Mouse (Mus musculus) heart, embryonic 13.5 days (tissue): ENCODE results near the gene Ranbp9. TPM values are rescaled to one million over a fixed set of nuclear protein-coding genes. Genes with fewer than 3 reads are reported as not detected.
A peak's percentile ranks its signal among the peaks of the same experiment; 100 is the strongest.

Experiments used
- ATAC-seq: fragments of 200-750 bp; cut with Nextera tagmentation; 2 replicates; pipeline ENCODE4 v1.8.0; 2017; ENCODE audit warnings: moderate TSS enrichment; ENCODE audit not compliant: insufficient number of reproducible peaks, low FRiP score, low TSS enrichment; ENCODE audit errors: extremely low read depth
- H3K27ac ChIP-seq: fragments of 300-500 bp; sonication (generic); replicated peaks from 2 replicates; pipeline ENCODE4 v1.5.1; 2015; ENCODE audit warnings: moderate library complexity, mild to moderate bottlenecking, inconsistent platforms
- H3K27me3 ChIP-seq: fragments of 300-500 bp; sonication (generic); replicated peaks from 2 replicates; pipeline ENCODE4 v1.6.1; 2015; ENCODE audit warnings: mild to moderate bottlenecking, inconsistent platforms
- H3K36me3 ChIP-seq: fragments of 300-500 bp; sonication (generic); 2 replicates; pipeline ENCODE4 v1.6.1; 2015; ENCODE audit warnings: mild to moderate bottlenecking, inconsistent platforms
- H3K4me1 ChIP-seq: fragments of 300-500 bp; sonication (generic); 2 replicates; pipeline ENCODE4 v1.6.1; 2015; ENCODE audit warnings: inconsistent platforms
- H3K4me2 ChIP-seq: fragments of 300-500 bp; sonication (generic); 2 replicates; pipeline ENCODE4 v1.6.1; 2015; ENCODE audit warnings: inconsistent platforms, mild to moderate bottlenecking, moderate library complexity
- H3K4me3 ChIP-seq: fragments of 300-500 bp; sonication (generic); 2 replicates; pipeline ENCODE4 v1.5.1; 2015; ENCODE audit warnings: moderate library complexity, mild to moderate bottlenecking, inconsistent platforms
- H3K9ac ChIP-seq: fragments of 300-500 bp; sonication (generic); 2 replicates; pipeline ENCODE4 v1.6.1; 2015; ENCODE audit warnings: inconsistent platforms, mild to moderate bottlenecking, moderate library complexity
- H3K9me3 ChIP-seq: fragments of 300-500 bp; sonication (generic); 2 replicates; pipeline ENCODE4 v1.6.1; 2016; ENCODE audit warnings: inconsistent platforms
- WGBS: fragments of 180-500 bp; shearing (Covaris S2); methylation state at CpG from one replicate; pipeline ENCODE4 v1.1.7; 2015; ENCODE audit warnings: mixed read lengths; 5-methylcytosine and 5-hydroxymethylcytosine counted together
- polyA plus RNA-seq: library from polyadenylated mRNA; unstranded; fragments of >200 nt; fragmentation: Nextera tagmentation; extraction: Ambion mirVana; gene quantifications from 2 replicates; pipeline ENCODE4 v1.2.1, GENCODE M21; 2015

The Ranbp9 gene
- polyA plus RNA-seq, 1 experiment from 2014 or later = 4.9 TPM

DNA sequence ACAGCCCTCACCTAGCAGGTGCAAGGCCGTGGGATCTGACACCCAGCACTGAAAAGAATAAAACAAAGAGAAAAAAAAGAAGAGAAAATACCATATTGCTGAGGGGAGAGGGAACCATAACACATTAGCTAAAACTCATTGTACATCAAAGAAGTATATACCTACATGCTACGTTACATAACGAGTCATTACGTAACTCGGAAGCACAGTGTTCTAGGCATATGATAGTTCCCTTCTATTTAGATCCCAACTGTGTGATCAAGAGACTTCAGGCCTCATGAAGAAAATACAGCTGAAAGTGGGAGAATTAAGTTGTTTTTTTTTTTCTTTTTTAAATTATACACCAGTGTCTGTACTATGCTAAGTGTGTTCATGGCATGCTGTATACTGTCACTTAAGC is 35.0 kb upstream of the Ranbp9 start:
- H3K4me1 ChIP-seq = 0 out of 2 replicates have a peak, but pooled peaks cover 6% of the 10 kb centered on the region
- H3K4me3 ChIP-seq = no peak overlapping the region
- no peaks in the 10 kb centered on the region for H3K27me3 ChIP-seq
- no peak for ATAC-seq
- H3K9me3 ChIP-seq = peaks cover 3% of the 10 kb centered on the region; the same call in 1 of the 2 replicates
- 91% methylated on average over 5 of the region's 5 CpGs for WGBS
- H3K36me3 ChIP-seq = no peaks in the 10 kb centered on the region
- no peak overlapping the region for H3K27ac ChIP-seq
- no peak overlapping the region for H3K9ac ChIP-seq
- H3K4me2 ChIP-seq = no peak overlapping the region

DNA sequence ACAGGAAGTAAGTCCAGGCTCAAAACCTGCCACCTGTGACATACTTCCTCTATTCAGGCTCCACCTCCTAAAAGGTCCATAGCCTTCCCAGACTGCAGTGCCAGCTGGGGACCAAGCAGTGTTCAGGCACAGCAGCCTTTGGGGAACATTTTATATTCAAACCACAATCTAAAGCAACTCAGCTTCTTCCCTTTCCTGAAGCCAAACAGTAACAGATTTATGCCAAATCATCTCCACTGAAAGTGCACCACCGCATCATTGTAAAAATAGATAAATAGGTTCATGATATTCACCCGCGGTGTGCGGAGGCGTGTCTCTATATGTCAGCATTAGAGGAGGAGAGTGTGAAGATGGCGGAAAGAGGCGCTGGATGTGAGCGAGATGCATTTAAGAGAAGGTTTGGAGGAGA is 33.9 kb upstream of the Ranbp9 start:
- no peak overlapping the region for H3K27ac ChIP-seq
- H3K4me1 ChIP-seq = 0 out of 2 replicates have a peak, but pooled peaks cover 6% of the 10 kb centered on the region
- H3K9me3 ChIP-seq = peaks cover 3% of the 10 kb centered on the region; the same call in 1 of the 2 replicates
- H3K36me3 ChIP-seq = no peaks in the 10 kb centered on the region
- no peak for ATAC-seq
- no peak overlapping the region for H3K4me3 ChIP-seq
- no peak overlapping the region for H3K9ac ChIP-seq
- no peak overlapping the region for H3K4me2 ChIP-seq
- 63% methylated on average over 8 of the region's 8 CpGs for WGBS
- no peaks in the 10 kb centered on the region for H3K27me3 ChIP-seq

DNA sequence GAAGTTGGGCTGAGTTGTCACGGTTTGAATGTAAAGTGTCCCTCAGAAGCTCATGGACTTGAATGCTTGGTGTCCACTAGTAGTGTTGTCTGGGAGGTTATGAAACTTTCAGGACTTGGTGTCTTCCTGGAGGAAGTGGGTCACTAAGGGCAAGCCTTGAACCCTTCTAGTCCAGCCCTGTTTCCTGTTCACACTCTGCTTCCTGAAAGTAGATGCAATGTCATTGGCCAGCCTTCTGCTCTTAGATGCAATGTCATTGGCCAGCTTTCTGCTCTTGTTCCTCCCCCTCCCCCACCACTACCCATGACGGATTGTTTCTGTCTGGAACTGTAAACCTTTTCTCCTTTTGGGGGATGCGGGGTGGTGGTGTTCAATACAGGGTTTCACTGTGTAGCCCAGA is 31.7 kb upstream of the Ranbp9 start:
- Histone ChIP-seq H3K9ac (no peak overlapping the region), H3K9me3 (peaks cover 3% of the 10 kb centered on the region; the same call in 1 of the 2 replicates), H3K27me3 (no peaks in the 10 kb centered on the region), H3K4me3 (no peak overlapping the region), H3K27ac (no peak overlapping the region), H3K4me2 (no peak overlapping the region), H3K36me3 (no peaks in the 10 kb centered on the region), H3K4me1 (0 out of 2 replicates have a peak, but pooled peaks cover 6% of the 10 kb centered on the region)
- WGBS = 85% methylated on average over 3 of the region's 3 CpGs
- no peak for ATAC-seq

DNA sequence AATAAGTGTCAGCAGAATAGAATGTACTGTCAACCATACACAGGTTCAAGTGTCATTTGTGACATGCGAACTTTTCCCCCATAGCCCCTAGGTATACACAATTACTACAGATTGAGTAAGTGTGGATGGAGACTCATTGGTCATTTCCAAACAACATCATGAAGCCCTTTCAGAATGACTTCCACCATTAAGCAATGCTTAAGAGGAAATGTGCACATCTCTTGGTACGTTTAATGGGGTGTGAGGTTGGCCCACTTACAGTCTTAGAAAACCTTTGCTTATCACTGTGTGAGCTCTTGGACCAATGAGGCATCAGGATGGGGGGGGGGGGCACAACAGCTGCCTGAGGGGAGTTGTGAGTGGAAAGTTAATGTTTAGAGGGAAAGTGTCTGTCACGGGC is 24.7 kb upstream of the Ranbp9 start:
- no peak overlapping the region for H3K4me3 ChIP-seq
- H3K9me3 ChIP-seq = no peaks in the 10 kb centered on the region
- H3K4me1 ChIP-seq = peaks cover 14% of the 10 kb centered on the region; the same call in 1 of the 2 replicates
- WGBS = 79% methylated on average over 3 of the region's 3 CpGs
- H3K4me2 ChIP-seq = no peak overlapping the region
- ATAC-seq = no peak
- no peak overlapping the region for H3K27ac ChIP-seq
- no peaks in the 10 kb centered on the region for H3K27me3 ChIP-seq
- H3K36me3 ChIP-seq = no peaks in the 10 kb centered on the region
- H3K9ac ChIP-seq = no peak overlapping the region

DNA sequence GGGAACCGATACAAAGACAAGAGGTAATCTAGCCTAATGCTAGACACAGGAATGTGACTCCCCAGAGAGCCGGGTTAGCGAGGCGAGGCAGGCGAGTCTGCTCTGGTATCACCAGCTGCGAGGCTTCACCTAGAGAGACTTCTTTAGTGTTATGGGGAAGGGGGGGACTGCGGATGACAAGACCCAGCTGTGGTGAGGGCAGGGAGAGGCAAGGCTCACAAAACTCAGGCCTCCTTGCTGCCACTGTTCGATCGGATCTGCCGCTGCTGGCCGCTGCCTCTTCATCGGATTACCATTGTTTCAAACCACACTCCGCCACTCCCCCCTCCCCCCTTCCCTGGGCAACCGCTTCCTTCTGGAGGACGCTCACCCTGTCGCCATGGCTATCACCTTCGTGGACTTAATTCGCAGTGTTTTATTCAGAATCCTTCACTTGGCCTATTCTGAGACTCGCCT is 22.3 kb upstream of the Ranbp9 start:
- H3K4me3 ChIP-seq = peak overlapping the region; percentile 50
- peak overlapping the region; percentile 77 for H3K4me2 ChIP-seq
- H3K9ac ChIP-seq = peak overlapping the region; percentile 77
- 2% methylated on average over 19 of the region's 19 CpGs for WGBS
- peaks cover 14% of the 10 kb centered on the region; the same call in 1 of the 2 replicates for H3K4me1 ChIP-seq
- no peaks in the 10 kb centered on the region for H3K36me3 ChIP-seq
- no peaks in the 10 kb centered on the region for H3K27me3 ChIP-seq
- no peak for ATAC-seq
- H3K9me3 ChIP-seq = no peaks in the 10 kb centered on the region
- H3K27ac ChIP-seq = peak overlapping the region; percentile 53

DNA sequence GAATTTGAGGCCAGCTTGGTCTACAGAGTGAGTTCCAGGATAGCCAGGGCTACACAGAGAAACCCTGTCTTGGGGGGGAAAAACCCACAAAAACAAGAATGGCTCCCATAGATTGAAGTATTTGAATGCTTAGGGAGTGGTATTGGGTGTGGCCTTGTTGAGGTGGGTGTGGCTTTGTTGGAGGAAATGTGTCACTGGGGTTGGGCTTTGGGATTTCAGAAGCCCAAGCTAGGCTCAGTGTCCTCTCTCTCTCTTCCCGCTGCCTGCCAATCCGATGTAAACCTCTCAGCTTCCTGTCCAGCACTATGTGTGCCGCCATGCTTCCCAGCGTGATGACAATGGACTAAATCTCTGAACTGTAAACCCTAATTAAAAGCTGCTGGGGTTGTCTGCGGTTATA is 20.5 kb upstream of the Ranbp9 start:
- no peak for ATAC-seq

GRCm38 (mm10) chr13:43500483-43500850 is 19.4 kb upstream of the Ranbp9 start:
- no peak for ATAC-seq
- Histone ChIP-seq H3K36me3 (no peaks in the 10 kb centered on the region), H3K9me3 (peaks cover 5% of the 10 kb centered on the region; the same call in 1 of the 2 replicates), H3K9ac (no peak overlapping the region), H3K4me2 (no peak overlapping the region), H3K4me3 (no peak overlapping the region), H3K27me3 (no peaks in the 10 kb centered on the region), H3K27ac (no peak overlapping the region), H3K4me1 (peaks cover 14% of the 10 kb centered on the region; the same call in 1 of the 2 replicates)
- 85% methylated on average over 4 of the region's 4 CpGs for WGBS

More for the DNA sequence above, 20.5 kb upstream of the Ranbp9 start:
- WGBS = 82% methylated on average over 5 of the region's 5 CpGs
- Histone ChIP-seq H3K9me3 (peaks cover 5% of the 10 kb centered on the region; the same call in 1 of the 2 replicates), H3K27ac (no peak overlapping the region), H3K36me3 (no peaks in the 10 kb centered on the region), H3K4me1 (peaks cover 14% of the 10 kb centered on the region; the same call in 1 of the 2 replicates), H3K4me2 (no peak overlapping the region), H3K27me3 (no peaks in the 10 kb centered on the region), H3K9ac (no peak overlapping the region), H3K4me3 (no peak overlapping the region)

DNA sequence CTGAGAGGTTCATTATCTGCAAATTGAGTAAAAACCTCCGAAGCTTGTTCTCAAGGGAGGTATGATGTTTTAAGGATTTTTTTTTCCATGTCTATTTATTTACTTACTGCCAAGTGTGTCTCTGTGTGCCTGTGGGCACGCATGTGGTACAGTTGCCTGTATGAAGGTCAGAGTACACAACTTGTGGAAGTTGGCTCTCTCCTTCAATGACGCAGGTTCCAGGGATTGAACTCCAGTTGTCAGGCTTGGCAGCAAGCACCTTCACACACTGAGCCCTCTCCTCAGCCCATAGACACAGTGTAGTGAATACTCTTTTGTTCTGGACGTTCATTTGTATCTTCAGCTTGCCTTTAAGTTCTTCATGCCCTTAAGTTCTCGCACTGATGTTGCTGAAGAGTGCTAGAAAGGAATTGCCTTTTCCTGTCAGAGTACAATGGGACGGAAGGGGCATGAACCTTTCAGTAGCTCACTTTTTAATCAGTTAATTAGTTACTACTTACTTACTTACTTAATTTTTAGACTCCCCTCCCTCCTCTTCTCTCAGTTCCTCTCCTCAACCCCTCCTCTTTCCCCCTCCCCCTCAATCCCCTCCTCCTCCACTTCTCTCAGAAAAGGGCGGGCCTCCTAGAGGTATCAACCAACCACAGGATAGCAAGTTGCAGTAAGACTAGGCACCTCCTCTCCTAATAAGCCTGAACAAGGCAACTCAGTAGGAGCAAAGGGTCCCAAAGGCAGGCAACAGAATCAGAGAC is 18.8 kb upstream of the Ranbp9 start:
- ATAC-seq = no peak
- Histone ChIP-seq H3K27me3 (no peaks in the 10 kb centered on the region), H3K4me2 (no peak overlapping the region), H3K27ac (no peak overlapping the region), H3K36me3 (no peaks in the 10 kb centered on the region), H3K4me1 (peaks cover 14% of the 10 kb centered on the region; the same call in 1 of the 2 replicates), H3K9ac (no peak overlapping the region), H3K4me3 (no peak overlapping the region), H3K9me3 (peaks cover 5% of the 10 kb centered on the region; the same call in 1 of the 2 replicates)
- WGBS = 65% methylated on average over 7 of the region's 7 CpGs

DNA sequence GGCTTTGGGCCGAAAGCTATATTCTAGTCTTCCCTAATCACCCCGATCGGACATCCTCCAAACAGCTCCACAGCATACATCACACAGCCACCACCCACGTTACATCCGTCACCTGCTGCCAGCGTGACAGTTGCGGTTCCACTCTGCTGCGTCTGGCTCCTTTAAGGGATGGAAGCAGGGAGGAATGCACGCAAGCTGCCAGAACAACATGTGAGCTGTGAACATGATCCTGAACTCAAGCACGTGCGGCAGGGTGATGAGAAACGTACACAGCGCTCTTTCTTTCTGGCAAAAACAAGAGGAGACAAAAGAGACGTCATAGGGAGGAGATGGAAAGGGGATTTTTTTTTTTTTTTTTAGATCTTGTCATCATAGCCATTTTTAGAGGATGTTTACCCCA is 17.8 kb upstream of the Ranbp9 start:
- 60% methylated on average over 14 of the region's 14 CpGs for WGBS
- no peaks in the 10 kb centered on the region for H3K27me3 ChIP-seq
- no peak overlapping the region for H3K27ac ChIP-seq
- H3K4me2 ChIP-seq = no peak overlapping the region
- no peaks in the 10 kb centered on the region for H3K36me3 ChIP-seq
- H3K4me3 ChIP-seq = no peak overlapping the region
- H3K9ac ChIP-seq = no peak overlapping the region
- no peak for ATAC-seq
- peaks cover 5% of the 10 kb centered on the region; the same call in 1 of the 2 replicates for H3K9me3 ChIP-seq
- peaks cover 10% of the 10 kb centered on the region; the same call in 1 of the 2 replicates for H3K4me1 ChIP-seq

DNA sequence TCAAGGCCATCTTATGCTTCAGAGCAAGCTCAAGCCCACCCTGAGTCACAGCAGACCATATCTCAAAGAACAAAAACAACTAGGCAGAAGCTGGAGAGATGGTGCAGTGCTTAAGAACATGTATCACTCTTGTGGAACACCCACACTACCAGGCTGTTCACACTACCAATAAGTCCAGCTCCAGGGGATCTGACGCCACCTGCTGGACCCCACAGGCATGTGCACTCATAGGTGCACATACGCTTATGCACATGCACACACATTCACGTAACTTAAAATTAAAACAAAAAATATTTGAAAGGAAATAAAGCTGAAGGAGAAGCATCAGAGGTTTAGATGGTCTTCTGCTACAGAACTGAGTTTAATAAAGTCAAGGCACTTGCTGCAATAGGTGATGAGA is 16.7 kb upstream of the Ranbp9 start:
- Histone ChIP-seq H3K36me3 (no peaks in the 10 kb centered on the region), H3K4me3 (no peak overlapping the region), H3K4me2 (no peak overlapping the region), H3K27me3 (no peaks in the 10 kb centered on the region), H3K27ac (no peak overlapping the region), H3K9me3 (peaks cover 5% of the 10 kb centered on the region; the same call in 1 of the 2 replicates), H3K9ac (no peak overlapping the region), H3K4me1 (peaks cover under 1% of the 10 kb centered on the region; the same call in 1 of the 2 replicates)
- WGBS = 91% methylated on average over 3 of the region's 3 CpGs
- no peak for ATAC-seq

DNA sequence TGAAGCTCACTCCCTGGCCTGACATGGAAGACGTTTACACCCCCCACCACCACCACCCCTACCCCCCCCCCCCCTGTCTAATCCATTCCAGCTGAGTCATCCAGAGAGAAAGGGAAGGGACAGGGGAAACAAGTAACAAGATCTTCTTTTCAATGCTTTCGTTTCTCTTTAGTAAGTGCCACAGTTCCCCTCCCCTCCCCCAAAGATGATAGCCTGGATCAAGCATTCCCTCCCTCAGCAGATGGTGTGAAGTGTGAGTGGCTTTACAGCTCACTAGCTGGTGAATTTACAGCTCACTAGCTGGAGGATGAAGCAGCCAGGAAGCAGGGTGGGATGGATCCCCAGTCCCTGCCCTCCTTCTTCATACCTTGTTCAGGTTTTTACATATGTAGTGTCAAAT is 15.6 kb upstream of the Ranbp9 start:
- Histone ChIP-seq H3K4me2 (no peak overlapping the region), H3K9me3 (peaks cover 5% of the 10 kb centered on the region; the same call in 1 of the 2 replicates), H3K27me3 (no peaks in the 10 kb centered on the region), H3K4me3 (no peak overlapping the region), H3K36me3 (no peaks in the 10 kb centered on the region), H3K9ac (no peak overlapping the region), H3K4me1 (no peaks in the 10 kb centered on the region), H3K27ac (no peak overlapping the region)
- 12% methylated on average over 2 of the region's 2 CpGs for WGBS
- ATAC-seq = no peak
